Mouse (Mus musculus) CH12.LX (cell line): Measurements from ENCODE around the gene Csf2rb. TPM values are rescaled to one million over a fixed set of nuclear protein-coding genes. Genes with fewer than 3 reads are reported as not detected.

Experiments used
- DNase-seq: peaks from one replicate; pipeline ENCODE4 v3.0.0-alpha.2; 2013; ENCODE audit errors: extremely low read depth
- H3K27ac ChIP-seq: 2 replicates; pipeline ENCODE4 v1.5.1; 2012; ENCODE audit warnings: low read depth, mild to moderate bottlenecking, control low read depth, moderate library complexity; ENCODE audit not compliant: insufficient read depth
- H3K27me3 ChIP-seq: replicated peaks from 2 replicates; pipeline ENCODE3; 2012; ENCODE audit warnings: inconsistent platforms
- H3K36me3 ChIP-seq, 2 experiments: replicated peaks in 1 of 2; 2 replicates each; pipeline versions ENCODE3 to v1.6.1; 2012; ENCODE audit warnings: inconsistent platforms in 1 of 2, low read length in 1 of 2, mild to moderate bottlenecking in 1 of 2, mixed read lengths in 1 of 2, moderate library complexity in 1 of 2; ENCODE audit not compliant: control insufficient read depth in 1 of 2, insufficient read depth in 1 of 2
- H3K4me1 ChIP-seq, 2 experiments: 2 replicates each; pipeline ENCODE4 v1.6.1; 2012; ENCODE audit warnings: inconsistent platforms in 1 of 2, moderate library complexity in 1 of 2; ENCODE audit not compliant: insufficient read depth in 2 of 2, control insufficient read depth in 1 of 2
- H3K4me2 ChIP-seq: 2 replicates; pipeline ENCODE4 v1.6.1; 2012; ENCODE audit warnings: low read depth, mild to moderate bottlenecking, control low read depth; ENCODE audit not compliant: poor library complexity, insufficient read depth, severe bottlenecking
- H3K4me3 ChIP-seq, 3 experiments: fragments of 150-350 bp in 1 of 3; sonication (generic) in 1 of 3; replicated peaks in 1 of 3; 2 replicates each; pipeline versions ENCODE3 to v1.5.1; 2011 to 2012; ENCODE audit warnings: low read depth in 2 of 3, low read length in 2 of 3, mild to moderate bottlenecking in 2 of 3, moderate library complexity in 2 of 3, control low read depth in 1 of 3, improper control_type of control experiment in 1 of 3, inconsistent platforms in 1 of 3, mixed read lengths in 1 of 3; ENCODE audit not compliant: poor library complexity in 1 of 3
- H3K79me2 ChIP-seq: replicated peaks from 2 replicates; pipeline ENCODE4 v1.6.1; 2012; ENCODE audit warnings: mild to moderate bottlenecking, moderate library complexity; ENCODE audit not compliant: control insufficient read depth, poor library complexity, insufficient read depth, severe bottlenecking; ENCODE audit errors: extremely low read depth
- H3K9ac ChIP-seq: 2 replicates; pipeline ENCODE4 v1.6.1; 2012; ENCODE audit warnings: low read depth, mild to moderate bottlenecking, control low read depth, moderate library complexity; ENCODE audit not compliant: insufficient read depth
- H3K9me3 ChIP-seq: replicated peaks from 2 replicates; pipeline ENCODE3; 2012; ENCODE audit warnings: low read length, inconsistent platforms, mixed read lengths
- CHD1 ChIP-seq: IDR thresholded peaks from 2 replicates; pipeline ENCODE4 v1.6.1; 2012; ENCODE audit warnings: low read depth, low read length, improper control_type of control experiment, inconsistent platforms
- CHD2 ChIP-seq: IDR thresholded peaks from 2 replicates; pipeline ENCODE4 v1.6.1; 2011; ENCODE audit warnings: low read length, improper control_type of control experiment
- CTCF ChIP-seq, 2 experiments: IDR thresholded peaks in 1 of 2; conservative IDR thresholded peaks in 1 of 2; 2 replicates each; pipeline ENCODE4 v1.5.1; 2011 to 2012; ENCODE audit warnings: low read depth in 2 of 2, low read length in 2 of 2, improper control_type of control experiment in 1 of 2, inconsistent platforms in 1 of 2, mild to moderate bottlenecking in 1 of 2, moderate library complexity in 1 of 2
- ELF1 ChIP-seq: IDR thresholded peaks from 2 replicates; pipeline ENCODE4 v1.6.1; 2014; ENCODE audit warnings: low read depth, mild to moderate bottlenecking, inconsistent platforms, low read length, improper control_type of control experiment
- ETS1 ChIP-seq: conservative IDR thresholded peaks from 2 replicates; pipeline ENCODE4 v1.6.1; 2012; ENCODE audit warnings: low read depth, mild to moderate bottlenecking, inconsistent platforms, low read length, improper control_type of control experiment, moderate library complexity
- GABPA ChIP-seq: IDR thresholded peaks from 2 replicates; pipeline ENCODE4 v1.6.1; 2012; ENCODE audit warnings: low read depth, low read length, improper control_type of control experiment, inconsistent platforms; ENCODE audit not compliant: insufficient replicate concordance
- HCFC1 ChIP-seq: IDR thresholded peaks from 2 replicates; pipeline ENCODE4 v1.6.1; 2012; ENCODE audit warnings: low read depth, mild to moderate bottlenecking, inconsistent platforms, low read length, improper control_type of control experiment
- IRF4 ChIP-seq: IDR thresholded peaks from 2 replicates; pipeline ENCODE4 v1.6.1; 2014; ENCODE audit warnings: low read depth, mild to moderate bottlenecking, inconsistent platforms, low read length, improper control_type of control experiment
- JUND ChIP-seq: conservative IDR thresholded peaks from 2 replicates; pipeline ENCODE4 v1.6.1; 2011; ENCODE audit warnings: low read depth, low read length, improper control_type of control experiment
- KAT2A ChIP-seq: IDR thresholded peaks from 2 replicates; pipeline ENCODE4 v1.6.1; 2012; ENCODE audit warnings: low read length, improper control_type of control experiment, inconsistent platforms; ENCODE audit not compliant: insufficient replicate concordance
- MAFK ChIP-seq: IDR thresholded peaks from 2 replicates; pipeline ENCODE4 v1.6.1; 2011; ENCODE audit warnings: low read length, improper control_type of control experiment; ENCODE audit not compliant: insufficient replicate concordance
- MAZ ChIP-seq: IDR thresholded peaks from 2 replicates; pipeline ENCODE4 v1.6.1; 2012; ENCODE audit warnings: low read depth, mild to moderate bottlenecking, inconsistent platforms, low read length, improper control_type of control experiment, moderate library complexity
- MEF2A ChIP-seq: IDR thresholded peaks from 2 replicates; pipeline ENCODE4 v1.6.1; 2014; ENCODE audit warnings: low read depth, mild to moderate bottlenecking, inconsistent platforms, low read length, improper control_type of control experiment, borderline replicate concordance
- MXI1 ChIP-seq: IDR thresholded peaks from 2 replicates; pipeline ENCODE4 v1.6.1; 2011; ENCODE audit warnings: mild to moderate bottlenecking, low read depth, low read length, improper control_type of control experiment
- NRF1 ChIP-seq: IDR thresholded peaks from 2 replicates; pipeline ENCODE4 v1.6.1; 2014; ENCODE audit warnings: low read depth, mild to moderate bottlenecking, inconsistent platforms, low read length, improper control_type of control experiment, moderate library complexity
- PAX5 ChIP-seq: IDR thresholded peaks from 2 replicates; pipeline ENCODE4 v1.6.1; 2012; ENCODE audit warnings: low read length, inconsistent platforms, mixed read lengths
- POLR2A ChIP-seq: IDR thresholded peaks from 2 replicates; pipeline ENCODE4 v1.6.1; 2011; ENCODE audit warnings: low read depth, mild to moderate bottlenecking, improper control_type of control experiment, low read length
- POLR2AphosphoS2 ChIP-seq: IDR thresholded peaks from 2 replicates; pipeline ENCODE4 v1.6.1; 2011; ENCODE audit warnings: low read depth, low read length, improper control_type of control experiment
- RCOR1 ChIP-seq: conservative IDR thresholded peaks from 2 replicates; pipeline ENCODE4 v1.6.1; 2012; ENCODE audit warnings: low read depth, mild to moderate bottlenecking, inconsistent platforms, low read length, improper control_type of control experiment
- SIN3A ChIP-seq: IDR thresholded peaks from 2 replicates; pipeline ENCODE4 v1.6.1; 2012; ENCODE audit warnings: low read length, improper control_type of control experiment, inconsistent platforms
- SMC3 ChIP-seq: IDR thresholded peaks from 2 replicates; pipeline ENCODE4 v1.6.1; 2011; ENCODE audit warnings: low read depth, low read length, improper control_type of control experiment
- USF1 ChIP-seq: IDR thresholded peaks from 2 replicates; pipeline ENCODE4 v1.6.1; 2014; ENCODE audit warnings: low read depth, mild to moderate bottlenecking, inconsistent platforms, low read length, improper control_type of control experiment
- USF2 ChIP-seq: conservative IDR thresholded peaks from 2 replicates; pipeline ENCODE4 v1.6.1; 2011; ENCODE audit warnings: low read depth, low read length, improper control_type of control experiment
- ZKSCAN1 ChIP-seq: IDR thresholded peaks from 2 replicates; pipeline ENCODE4 v1.6.1; 2012; ENCODE audit warnings: low read depth, inconsistent platforms, low read length, improper control_type of control experiment, borderline replicate concordance
- ZMIZ1 ChIP-seq: IDR thresholded peaks from 2 replicates; pipeline ENCODE4 v1.6.1; 2012; ENCODE audit warnings: low read depth, mild to moderate bottlenecking, inconsistent platforms, low read length, improper control_type of control experiment
- dilution Hi-C: fragments of 300-500 bp; cut with MboI; formaldehyde crosslinking; loops from 2 replicates; pipeline ENCODE4 v1.14.3; 2020; ENCODE audit warnings: low sequenced_read_pairs; ENCODE audit not compliant: extremely low pct_unique_long_range_greater_than_20kb, extremely low pct_ligation_motif_present
- in situ Hi-C: fragments of 300-500 bp; cut with MboI; formaldehyde crosslinking; loops from 3 replicates; pipeline ENCODE4 v1.14.3; 2019; ENCODE audit warnings: low sequenced_read_pairs, low pct_ligation_motif_present, low pct_unique_long_range_greater_than_20kb, mixed read lengths
- polyA plus RNA-seq: library from polyadenylated mRNA; unstranded; fragments of >175 nt; gene quantifications from 2 replicates; pipeline ENCODE4 v1.2.1, GENCODE M21; 2012; ENCODE audit warnings: low read depth; ENCODE audit not compliant: insufficient read length
- total RNA-seq, 2 experiments: library from RNA; depleted of rRNA; stranded (reverse); fragments of 300-350 nt in 1 of 2; fragments of >200 nt in 1 of 2; gene quantifications; 2 replicates each; pipeline ENCODE4 v1.2.3; 2012 to 2014

Gene Csf2rb
- total and polyA plus RNA-seq, 3 experiments, result 134 to 222 (median 179) TPM

DNA sequence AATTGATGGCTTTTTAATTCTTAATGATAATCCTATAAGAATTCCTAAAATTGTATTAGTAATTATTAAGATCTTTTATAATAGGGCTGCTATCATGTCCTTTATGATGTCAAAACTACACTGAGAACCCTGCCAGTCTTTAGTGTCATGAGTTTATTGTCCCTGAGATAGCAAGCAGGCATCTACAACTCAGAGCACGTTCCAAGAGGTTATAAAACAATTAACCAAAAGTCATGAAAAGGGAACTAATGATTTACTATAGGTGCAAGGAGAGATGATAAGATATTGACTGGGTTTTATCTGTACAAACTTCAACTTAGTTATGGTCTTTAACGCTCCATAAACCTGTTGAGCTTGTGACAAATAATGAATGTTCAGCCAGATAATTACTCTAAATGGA lies 40.4 kb downstream of the Csf2rb start:
- no peak for TF ChIP-seq MAFK
- no peak for TF ChIP-seq USF1
- no peak for TF ChIP-seq PAX5
- TF ChIP-seq MAZ, result no peak
- no peak for TF ChIP-seq KAT2A
- no peak for TF ChIP-seq MXI1
- no peak for TF ChIP-seq MEF2A
- no peak for TF ChIP-seq ZKSCAN1
- no peak for TF ChIP-seq POLR2AphosphoS2
- TF ChIP-seq IRF4, result no peak
- H3K9ac ChIP-seq, result no peak overlapping the region
- H3K27me3 ChIP-seq, result peaks cover 54% of the 10 kb centered on the region
- H3K4me1 ChIP-seq, result peaks cover 2 to 14% of the 10 kb centered on the region in 2 experiments; a peak in 3 of 4 replicates
- no peak overlapping the region for H3K4me3 ChIP-seq
- peaks cover 11% of the 10 kb centered on the region for H3K9me3 ChIP-seq
- no peak overlapping the region for H3K4me2 ChIP-seq
- dilution Hi-C loops, result no loop called here
- in situ Hi-C loops, result loop anchor here (5.0 to 10.0 kb wide), 2 partner anchors 59 to 184 kb away; partner anchors contain the start of gene Kctd17
- no peak overlapping the region for H3K27ac ChIP-seq
- DNase-seq, result no peak
- no peaks in the 10 kb centered on the region for H3K79me2 ChIP-seq
- H3K36me3 ChIP-seq, result no peaks in the 10 kb centered on the region

- H3K4me1 ChIP-seq, result peaks cover 2 to 14% of the 10 kb centered on the region in 2 experiments; a peak in 3 of 4 replicates
- peaks cover 56% of the 10 kb centered on the region for H3K27me3 ChIP-seq
Measured at GRCm38 (mm10) chr15:78366875-78367274, 41.3 kb downstream of the Csf2rb start.

GRCm38 (mm10) chr15:78367811-78368210 lies 42.3 kb downstream of the Csf2rb start:
- TF ChIP-seq SIN3A (no peak), POLR2A (no peak), USF1 (no peak), IRF4 (no peak), CHD1 (no peak), USF2 (no peak), ETS1 (no peak), CHD2 (no peak), CTCF (conservative IDR thresholded peaks at IDR 0.05 in 1 of 2, IDR thresholded peaks at IDR 0.05 in 1 of 2; ENCODE audit: low read depth in 2 of 2, low read length in 2 of 2) (no peak), ZMIZ1 (no peak), HCFC1 (no peak), PAX5 (no peak), ELF1 (no peak), RCOR1 (no peak), POLR2AphosphoS2 (no peak)
- no peak overlapping the region for H3K27ac ChIP-seq
- in situ Hi-C loops (loop anchor here (5.0 to 10.0 kb wide), 2 partner anchors 57 to 186 kb away; partner anchors contain the start of gene Kctd17), dilution Hi-C loops (no loop called here)
- H3K79me2 ChIP-seq, result no peaks in the 10 kb centered on the region
- no peaks in the 10 kb centered on the region for H3K36me3 ChIP-seq
- no peak overlapping the region for H3K9ac ChIP-seq
- no peak for DNase-seq
- H3K4me2 ChIP-seq, result no peak overlapping the region
- H3K27me3 ChIP-seq, result peaks cover 59% of the 10 kb centered on the region
- H3K4me1 ChIP-seq, result peaks cover 2 to 14% of the 10 kb centered on the region in 2 experiments; a peak in 3 of 4 replicates
- H3K9me3 ChIP-seq, result peaks cover 4% of the 10 kb centered on the region
- no peak overlapping the region for H3K4me3 ChIP-seq

More at GRCm38 (mm10) chr15:78366875-78367274, 41.3 kb downstream of the Csf2rb start:
- no peak for TF ChIP-seq USF1
- TF ChIP-seq NRF1, result no peak
- TF ChIP-seq GABPA, result no peak
- no peak for TF ChIP-seq MAZ
- no peak for TF ChIP-seq SMC3
- no peak for TF ChIP-seq JUND
- TF ChIP-seq MXI1, result no peak
- Histone ChIP-seq H3K4me2 (no peak overlapping the region), H3K79me2 (no peaks in the 10 kb centered on the region), H3K36me3 (no peaks in the 10 kb centered on the region), H3K27ac (no peak overlapping the region), H3K4me3 (no peak overlapping the region), H3K9me3 (peaks cover 10% of the 10 kb centered on the region), H3K9ac (no peak overlapping the region)
- in situ Hi-C loops (loop anchor here (5.0 to 10.0 kb wide), 2 partner anchors 58 to 185 kb away; partner anchors contain the start of gene Kctd17), dilution Hi-C loops (no loop called here)
- DNase-seq, result no peak
